Mouse (Mus musculus) spleen, adult 2 months (tissue): ENCODE results near the gene Ddx19b. TPM values are rescaled to one million over a fixed set of nuclear protein-coding genes. Genes with fewer than 3 reads are reported as not detected.

Experiments used
- DNase-seq, 2 experiments: peaks; one replicate each; pipeline versions ENCODE4 v3.0.0 to v3.0.0-alpha.2; 2012 to 2021; ENCODE audit warnings: low spot score in 2 of 2, low read depth in 1 of 2
- H3K27ac ChIP-seq: fragments of 200-500 bp; 2 replicates; pipeline ENCODE4 v1.5.1; 2012; ENCODE audit warnings: low read length, inconsistent platforms; ENCODE audit not compliant: insufficient read depth
- H3K27me3 ChIP-seq: fragments of 200-500 bp; 2 replicates; pipeline ENCODE4 v1.6.1; 2012; ENCODE audit warnings: mild to moderate bottlenecking, moderate library complexity, low read length, inconsistent platforms; ENCODE audit not compliant: control insufficient read depth, insufficient read depth
- H3K36me3 ChIP-seq: fragments of 200-500 bp; 2 replicates; pipeline ENCODE4 v1.6.1; 2012; ENCODE audit warnings: mild to moderate bottlenecking, low read length, inconsistent platforms; ENCODE audit not compliant: control insufficient read depth, insufficient read depth
- H3K4me1 ChIP-seq: fragments of 200-500 bp; 2 replicates; pipeline ENCODE4 v1.6.1; 2011; ENCODE audit warnings: inconsistent platforms; ENCODE audit not compliant: control insufficient read depth, insufficient read depth, insufficient read length
- H3K4me3 ChIP-seq: fragments of 200-500 bp; 2 replicates; pipeline ENCODE4 v1.5.1; 2011; ENCODE audit warnings: mild to moderate bottlenecking, inconsistent platforms; ENCODE audit not compliant: insufficient read depth, insufficient read length; ENCODE audit errors: extremely low read depth
- CTCF ChIP-seq: fragments of 200-500 bp; IDR thresholded peaks from 2 replicates; pipeline ENCODE4 v1.5.1; 2011; ENCODE audit warnings: mild to moderate bottlenecking, inconsistent platforms; ENCODE audit not compliant: insufficient read depth, insufficient read length, insufficient replicate concordance; ENCODE audit errors: extremely low read depth
- POLR2A ChIP-seq: fragments of 200-500 bp; IDR thresholded peaks from 2 replicates; pipeline ENCODE4 v1.6.1; 2011; ENCODE audit warnings: low read depth, low read length, inconsistent platforms
- WGBS: fragments of 180-500 bp; shearing (Covaris S2); methylation state at CpG from one replicate; pipeline ENCODE4 v1.1.7; 2018; 5-methylcytosine and 5-hydroxymethylcytosine counted together
- polyA plus RNA-seq: library from polyadenylated mRNA; depleted of rRNA; stranded (reverse); fragments of >200 nt; gene quantifications from 2 replicates; pipeline ENCODE4 v1.2.3, GENCODE M21; 2012

Ddx19b gene
- polyA plus RNA-seq, 1 experiment = 3.0 TPM

GRCm38 (mm10) chr8:111055031-111055634, 23.6 kb upstream of the Ddx19b start:
- Histone ChIP-seq H3K4me1 (peaks cover 7% of the 10 kb centered on the region), H3K4me3 (no peak overlapping the region), H3K27me3 (no peaks in the 10 kb centered on the region), H3K27ac (no peak overlapping the region), H3K36me3 (peaks cover 33% of the 10 kb centered on the region)
- WGBS = 96% methylated on average over 17 of the region's 17 CpGs
- TF ChIP-seq POLR2A (no peak), CTCF (no peak)
- DNase-seq = no peak

GRCm38 (mm10) chr8:111053827-111054518, 22.4 kb upstream of the Ddx19b start:
- TF ChIP-seq CTCF = no peak
- no peak for TF ChIP-seq POLR2A
- 94% methylated on average over 12 of the region's 12 CpGs for WGBS
- H3K27ac ChIP-seq = no peak overlapping the region
- H3K4me3 ChIP-seq = no peak overlapping the region
- H3K4me1 ChIP-seq = peaks cover 7% of the 10 kb centered on the region
- no peak for DNase-seq
- peaks cover 43% of the 10 kb centered on the region for H3K36me3 ChIP-seq
- no peaks in the 10 kb centered on the region for H3K27me3 ChIP-seq

GRCm38 (mm10) chr8:111049106-111049505, 17.6 kb upstream of the Ddx19b start:
- no peak for DNase-seq
- H3K4me3 ChIP-seq = no peak overlapping the region
- H3K27ac ChIP-seq = no peak overlapping the region
- WGBS = 98% methylated on average over 7 of the region's 7 CpGs
- H3K36me3 ChIP-seq = peaks cover 61% of the 10 kb centered on the region
- H3K4me1 ChIP-seq = no peaks in the 10 kb centered on the region
- no peaks in the 10 kb centered on the region for H3K27me3 ChIP-seq
- TF ChIP-seq POLR2A (no peak), CTCF (no peak)

GRCm38 (mm10) chr8:111048694-111049093, 17.1 kb upstream of the Ddx19b start:
- 96% methylated on average over 2 of the region's 2 CpGs for WGBS
- no peak overlapping the region for H3K4me3 ChIP-seq
- no peak for TF ChIP-seq POLR2A
- TF ChIP-seq CTCF = no peak
- H3K27me3 ChIP-seq = no peaks in the 10 kb centered on the region
- peaks cover 60% of the 10 kb centered on the region for H3K36me3 ChIP-seq
- no peak for DNase-seq
- H3K27ac ChIP-seq = no peak overlapping the region
- H3K4me1 ChIP-seq = no peaks in the 10 kb centered on the region

GRCm38 (mm10) chr8:111044003-111044734, 12.6 kb upstream of the Ddx19b start:
- no peak for DNase-seq
- WGBS = 55% methylated on average over 2 of the region's 2 CpGs
- no peaks in the 10 kb centered on the region for H3K27me3 ChIP-seq
- peaks cover 69% of the 10 kb centered on the region for H3K36me3 ChIP-seq
- no peak overlapping the region for H3K4me3 ChIP-seq
- H3K27ac ChIP-seq = no peak overlapping the region
- TF ChIP-seq CTCF (no peak), POLR2A (no peak)
- H3K4me1 ChIP-seq = no peaks in the 10 kb centered on the region

GRCm38 (mm10) chr8:111042546-111042945, 11.0 kb upstream of the Ddx19b start:
- Histone ChIP-seq H3K27me3 (no peaks in the 10 kb centered on the region), H3K36me3 (peaks cover 62% of the 10 kb centered on the region), H3K27ac (no peak overlapping the region), H3K4me3 (no peak overlapping the region), H3K4me1 (no peaks in the 10 kb centered on the region)
- 98% methylated on average over 19 of the region's 19 CpGs for whole genome bisulfite sequencing
- no peak for TF ChIP-seq CTCF
- no peak for TF ChIP-seq POLR2A
- no peak for DNase-seq

- Histone ChIP-seq H3K4me1 (peaks cover 4% of the 10 kb centered on the region; the same call in 1 of the 2 replicates), H3K27ac (no peak overlapping the region), H3K27me3 (no peaks in the 10 kb centered on the region), H3K4me3 (no peak overlapping the region), H3K36me3 (peaks cover 27% of the 10 kb centered on the region)
- TF ChIP-seq CTCF = no peak
- 97% methylated on average over 15 of the region's 15 CpGs for WGBS
- no peak for DNase-seq
Measured at GRCm38 (mm10) chr8:111036591-111036990, 5.0 kb upstream of the Ddx19b start.
